Mouse (Mus musculus): ENCODE results near the gene Olfr766-ps1. TPM values are rescaled to one million over a fixed set of nuclear protein-coding genes. Genes with fewer than 3 reads are reported as not detected.
"Not testable (repeated sequence)": the region's sequence is repeated elsewhere in the genome, so short reads cannot be mapped to it uniquely, and the experiment has no call there.

Olfr766-ps1 gene
- not detected in 2 replicates for polyA plus RNA-seq (2015; fragmentation: Nextera tagmentation; extraction: Ambion mirVana)

DNA sequence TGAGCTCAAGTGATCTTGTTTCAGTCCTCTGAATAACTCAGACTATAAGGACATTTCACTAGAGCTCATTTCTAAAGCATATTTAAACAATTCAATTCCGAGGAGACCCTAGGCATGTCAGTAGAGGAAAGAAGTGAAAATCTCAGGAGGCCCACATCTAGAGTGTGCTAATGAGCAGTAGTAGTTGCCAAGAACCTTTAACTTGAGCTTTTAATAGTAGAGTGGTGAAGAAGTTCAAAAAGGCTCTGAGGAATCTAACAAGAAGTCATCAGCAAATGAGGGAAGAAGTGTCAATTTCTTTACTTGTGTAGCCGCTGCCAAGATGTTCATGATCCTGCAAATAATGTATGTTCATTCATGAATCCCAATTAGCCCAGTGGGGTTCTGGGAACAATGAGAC lies at the start of gene Olfr766-ps1:
Gene Olfr766-ps1, minus strand, starts transcription at position 101 of the 400 bp plus-strand sequence.
- ATAC-seq (replicated peaks; ENCODE audit: low FRiP score, low read depth) (no peak), DNase-seq (ENCODE audit: low spot score) (no peak)
- H3K4me2 ChIP-seq (ENCODE audit: low read length): no peak within 1 kb of the TSS
- no peak within 1 kb of the TSS for H3K27ac ChIP-seq
- WGBS: 88% methylated on average over 2 of the region's 2 CpGs
- H3K9ac ChIP-seq (ENCODE audit: low read depth, low read length): no peak within 1 kb of the TSS
- H3K36me3 ChIP-seq (ENCODE audit: insufficient read depth, low read length): no peaks in the 10 kb centered on the region
- TF ChIP-seq CTCF (IDR thresholded peaks at IDR 0.05; ENCODE audit: low read depth): no peak
- no peak within 1 kb of the TSS for H3K4me3 ChIP-seq (replicated peaks; ENCODE audit: low read depth, low read length)
- H3K9me3 ChIP-seq (replicated peaks; ENCODE audit: low read length): no peaks in the 10 kb centered on the region
- H3K27me3 ChIP-seq (ENCODE audit: insufficient read depth, low read length): no peaks in the 10 kb centered on the region
- H3K4me1 ChIP-seq (replicated peaks; ENCODE audit: insufficient read depth, low read length): no peaks in the 10 kb centered on the region

DNA sequence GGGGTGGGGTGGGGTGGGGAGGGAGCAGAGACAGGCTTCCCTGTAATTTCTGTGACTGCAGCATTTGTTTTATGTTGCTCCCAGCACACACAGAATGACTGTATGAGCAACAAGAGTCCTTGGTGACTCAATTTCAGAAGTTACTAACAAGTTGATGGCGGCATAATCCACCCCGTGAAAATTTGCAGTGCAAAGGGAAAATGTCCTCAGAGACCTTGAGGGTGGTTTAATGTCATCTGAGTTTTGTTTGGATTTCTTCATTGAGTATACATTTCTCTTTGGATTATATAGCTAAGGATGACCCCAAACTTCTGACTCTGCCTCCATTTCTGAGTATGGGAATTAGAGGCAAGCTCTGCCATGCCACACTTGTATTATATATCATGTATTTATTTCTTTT lies 49.0 kb upstream of the Olfr766-ps1 start, which contains the start of gene Olfr769:
Gene Olfr769, minus strand, starts transcription at position 101 of the 400 bp plus-strand sequence.
- Histone ChIP-seq H3K27ac (no peak within 1 kb of the TSS), H3K9me3 (replicated peaks; ENCODE audit: low read length) (no peaks in the 10 kb centered on the region), H3K4me1 (replicated peaks; ENCODE audit: insufficient read depth, low read length) (no peaks in the 10 kb centered on the region), H3K27me3 (ENCODE audit: insufficient read depth, low read length) (no peaks in the 10 kb centered on the region), H3K36me3 (ENCODE audit: insufficient read depth, low read length) (no peaks in the 10 kb centered on the region), H3K9ac (ENCODE audit: low read depth, low read length) (no peak within 1 kb of the TSS), H3K4me3 (replicated peaks; ENCODE audit: low read depth, low read length) (no peak within 1 kb of the TSS), H3K4me2 (ENCODE audit: low read length) (no peak within 1 kb of the TSS)
- no peak for TF ChIP-seq CTCF (IDR thresholded peaks at IDR 0.05; ENCODE audit: low read depth)
- WGBS: 61% methylated on average over 2 of the region's 2 CpGs
- DNase-seq (ENCODE audit: low spot score) (no peak), ATAC-seq (replicated peaks; ENCODE audit: low FRiP score, low read depth) (no peak)

DNA sequence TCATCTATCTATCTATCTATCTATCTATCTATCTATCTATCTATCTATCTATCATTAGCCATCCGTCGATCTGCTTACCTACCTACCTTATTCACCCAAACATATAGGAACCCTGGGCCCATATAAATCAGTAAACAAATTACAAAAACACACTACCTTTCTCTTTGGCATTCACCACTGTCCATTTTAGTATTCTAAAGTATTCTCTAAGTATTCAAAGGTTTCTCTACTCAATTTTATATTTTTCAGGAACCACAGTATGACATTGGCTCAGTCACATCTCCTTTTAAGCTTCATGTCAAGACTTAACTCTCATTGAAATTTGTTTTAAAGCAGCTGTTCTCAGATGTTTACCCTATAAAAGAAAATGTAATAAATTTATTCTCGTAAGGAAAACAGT lies 46.4 kb upstream of the Olfr766-ps1 start:
- ATAC-seq (replicated peaks; ENCODE audit: low FRiP score, low read depth) (no peak), DNase-seq (ENCODE audit: low spot score) (no peak)
- WGBS: 87% methylated on average over 3 of the region's 3 CpGs
- no peaks in the 10 kb centered on the region for H3K4me1 ChIP-seq (replicated peaks; ENCODE audit: insufficient read depth, low read length)
- H3K9me3 ChIP-seq (replicated peaks; ENCODE audit: low read length): no peaks in the 10 kb centered on the region
- no peak overlapping the region for H3K4me2 ChIP-seq (ENCODE audit: low read length)
- no peak overlapping the region for H3K4me3 ChIP-seq (replicated peaks; ENCODE audit: low read depth, low read length)
- no peak overlapping the region for H3K9ac ChIP-seq (ENCODE audit: low read depth, low read length)
- no peak for TF ChIP-seq CTCF (IDR thresholded peaks at IDR 0.05; ENCODE audit: low read depth)
- no peaks in the 10 kb centered on the region for H3K27me3 ChIP-seq (ENCODE audit: insufficient read depth, low read length)
- no peaks in the 10 kb centered on the region for H3K36me3 ChIP-seq (ENCODE audit: insufficient read depth, low read length)
- no peak overlapping the region for H3K27ac ChIP-seq

DNA sequence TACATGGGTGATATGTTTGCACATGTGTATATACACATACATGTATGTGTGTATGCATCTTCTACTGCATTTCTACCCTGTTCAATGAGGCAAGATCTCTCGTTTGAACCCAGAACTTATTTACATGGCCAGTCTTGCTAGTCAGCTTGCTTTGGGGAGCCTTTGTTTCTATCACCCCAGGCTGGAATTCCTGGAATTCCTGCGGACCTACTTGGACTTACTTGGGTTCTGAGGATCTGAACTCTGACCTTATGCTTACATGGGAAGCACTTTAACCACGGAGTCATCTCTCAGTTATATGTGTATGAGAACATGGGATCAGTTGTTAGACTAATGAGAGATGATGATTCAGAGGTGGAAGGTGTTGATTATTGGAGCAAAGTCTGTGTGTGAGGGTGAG lies 32.5 kb upstream of the Olfr766-ps1 start:
- ATAC-seq (replicated peaks; ENCODE audit: low FRiP score, low read depth) (no peak), DNase-seq (ENCODE audit: low spot score) (no peak)
- Histone ChIP-seq H3K4me1 (replicated peaks; ENCODE audit: insufficient read depth, low read length) (no peaks in the 10 kb centered on the region), H3K4me3 (replicated peaks; ENCODE audit: low read depth, low read length) (no peak overlapping the region), H3K27me3 (ENCODE audit: insufficient read depth, low read length) (no peaks in the 10 kb centered on the region), H3K4me2 (ENCODE audit: low read length) (no peak overlapping the region), H3K27ac (no peak overlapping the region), H3K9ac (ENCODE audit: low read depth, low read length) (no peak overlapping the region), H3K9me3 (replicated peaks; ENCODE audit: low read length) (no peaks in the 10 kb centered on the region), H3K36me3 (ENCODE audit: insufficient read depth, low read length) (no peaks in the 10 kb centered on the region)
- TF ChIP-seq CTCF (IDR thresholded peaks at IDR 0.05; ENCODE audit: low read depth): no peak
- 53% methylated on average over 3 of the region's 3 CpGs for WGBS

DNA sequence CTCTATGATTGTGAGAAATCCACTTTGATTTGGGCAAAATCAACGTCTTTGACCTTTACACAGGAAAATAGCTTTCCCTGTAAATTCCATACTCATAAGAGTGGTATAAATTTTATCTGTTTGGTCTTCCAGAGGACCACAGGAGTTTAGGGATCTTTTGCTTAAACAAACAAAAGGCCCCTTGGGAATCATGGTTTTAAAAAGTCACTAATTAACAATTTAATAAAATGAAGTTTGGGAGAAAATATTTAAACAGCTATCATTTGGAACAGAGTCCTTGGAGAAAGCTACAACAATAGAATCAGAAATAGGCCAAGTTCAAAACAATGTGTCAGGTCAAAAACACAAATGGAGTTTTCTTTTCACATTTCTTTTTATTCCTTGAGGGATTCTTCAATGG lies 30.5 kb upstream of the Olfr766-ps1 start, which contains the start of gene Olfr768:
Gene Olfr768, minus strand, starts transcription at position 101 of the 400 bp plus-strand sequence.
- no peaks in the 10 kb centered on the region for H3K9me3 ChIP-seq (replicated peaks; ENCODE audit: low read length)
- no peaks in the 10 kb centered on the region for H3K27me3 ChIP-seq (ENCODE audit: insufficient read depth, low read length)
- no peak within 1 kb of the TSS for H3K4me2 ChIP-seq (ENCODE audit: low read length)
- no peak for TF ChIP-seq CTCF (IDR thresholded peaks at IDR 0.05; ENCODE audit: low read depth)
- H3K4me3 ChIP-seq (replicated peaks; ENCODE audit: low read depth, low read length): no peak within 1 kb of the TSS
- no peak for ATAC-seq (replicated peaks; ENCODE audit: low FRiP score, low read depth)
- no peaks in the 10 kb centered on the region for H3K36me3 ChIP-seq (ENCODE audit: insufficient read depth, low read length)
- DNase-seq (ENCODE audit: low spot score): no peak
- 68% methylated on average over 1 of the region's 1 CpGs for WGBS
- H3K4me1 ChIP-seq (replicated peaks; ENCODE audit: insufficient read depth, low read length): no peaks in the 10 kb centered on the region
- H3K9ac ChIP-seq (ENCODE audit: low read depth, low read length): no peak within 1 kb of the TSS
- H3K27ac ChIP-seq: no peak within 1 kb of the TSS

DNA sequence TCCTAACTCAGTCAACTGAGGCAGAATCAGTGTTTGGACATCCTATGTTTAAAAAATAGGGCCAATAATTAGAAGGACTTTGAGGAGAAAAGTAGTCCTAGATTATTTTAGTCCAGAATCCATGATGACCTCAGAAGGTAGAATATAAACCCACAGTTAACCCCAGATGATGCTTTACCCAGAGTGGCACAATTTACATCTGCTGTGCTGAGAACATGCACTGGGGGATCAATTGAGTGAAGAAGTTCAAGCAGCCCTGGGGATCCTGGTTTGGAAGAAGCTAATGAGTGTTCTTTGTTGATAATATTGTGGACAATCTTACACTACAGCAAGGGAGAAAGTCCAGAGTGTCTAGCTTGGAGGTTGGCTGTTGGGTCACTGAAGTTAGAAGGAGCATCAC lies 14.0 kb upstream of the Olfr766-ps1 start, which contains the start of gene Olfr767:
Gene Olfr767, minus strand, starts transcription at position 101 of the 400 bp plus-strand sequence.
- not testable (repeated sequence) for H3K9ac ChIP-seq (ENCODE audit: low read depth, low read length); ATAC-seq (replicated peaks; ENCODE audit: low FRiP score, low read depth); H3K4me3 ChIP-seq (replicated peaks; ENCODE audit: low read depth, low read length); DNase-seq (ENCODE audit: low spot score); H3K36me3 ChIP-seq (ENCODE audit: insufficient read depth, low read length); H3K4me1 ChIP-seq (replicated peaks; ENCODE audit: insufficient read depth, low read length); H3K9me3 ChIP-seq (replicated peaks; ENCODE audit: low read length); H3K27me3 ChIP-seq (ENCODE audit: insufficient read depth, low read length); H3K27ac ChIP-seq; H3K4me2 ChIP-seq (ENCODE audit: low read length)

DNA sequence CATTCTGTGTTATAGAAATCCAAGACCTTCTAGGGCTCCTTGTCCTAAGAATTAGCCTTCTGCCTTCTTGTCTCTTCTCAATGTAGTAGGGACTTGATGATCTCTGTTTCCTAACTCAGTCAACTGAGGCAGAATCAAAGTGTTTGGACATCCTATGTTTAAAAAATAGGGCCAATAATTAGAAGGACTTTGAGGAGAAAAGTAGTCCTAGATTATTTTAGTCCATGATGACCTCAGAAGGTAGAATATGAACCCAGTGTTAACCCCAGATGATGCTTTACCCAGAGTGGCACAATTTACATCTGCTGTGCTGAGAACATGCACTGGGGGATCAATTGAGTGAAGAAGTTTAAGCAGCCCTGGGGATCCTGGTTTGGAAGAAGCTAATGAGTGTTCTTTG lies 18.9 kb downstream of the Olfr766-ps1 start, which contains the start of gene Olfr765:
Gene Olfr765, minus strand, starts transcription at position 101 of the 400 bp plus-strand sequence.
- not testable (repeated sequence) for H3K9ac ChIP-seq (ENCODE audit: low read depth, low read length); H3K9me3 ChIP-seq (replicated peaks; ENCODE audit: low read length); H3K4me1 ChIP-seq (replicated peaks; ENCODE audit: insufficient read depth, low read length); H3K4me3 ChIP-seq (replicated peaks; ENCODE audit: low read depth, low read length); H3K27me3 ChIP-seq (ENCODE audit: insufficient read depth, low read length); H3K27ac ChIP-seq; H3K36me3 ChIP-seq (ENCODE audit: insufficient read depth, low read length); H3K4me2 ChIP-seq (ENCODE audit: low read length); ATAC-seq (replicated peaks; ENCODE audit: low FRiP score, low read depth); DNase-seq (ENCODE audit: low spot score)
